Mouse (Mus musculus): ENCODE data around the gene Fars2. TPM values are rescaled to one million over a fixed set of nuclear protein-coding genes. Genes with fewer than 3 reads are reported as not detected.

Gene Fars2
- polyA plus RNA-seq, 1 experiment from 2014 or later = 31.4 TPM

DNA sequence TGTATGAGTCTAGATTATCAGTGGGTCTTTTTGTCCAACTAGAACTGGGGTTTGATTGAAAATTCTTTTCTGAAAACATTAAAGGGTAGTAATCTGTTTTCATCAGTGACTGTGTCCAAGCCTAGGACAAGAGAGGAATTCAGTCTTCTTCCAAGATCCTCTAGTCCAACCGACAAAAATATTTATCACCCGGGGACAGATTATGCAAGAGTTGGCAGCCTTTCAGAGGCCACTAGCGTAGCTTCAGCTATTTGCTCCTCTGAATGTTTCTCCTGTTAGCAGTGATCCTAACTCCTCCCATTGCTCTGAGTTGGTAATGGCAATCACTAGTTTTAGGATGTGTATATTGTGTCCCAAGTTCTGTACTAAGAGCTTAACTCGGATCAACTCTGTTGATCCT lies 380.1 kb downstream of the Fars2 start:
- no peak overlapping the region for H3K4me2 ChIP-seq
- H3K27ac ChIP-seq = no peak overlapping the region
- 54% methylated on average over 4 of the region's 4 CpGs for WGBS (ENCODE audit: insufficient replicate concordance)
- 0 out of 2 replicates have a peak, but pooled peaks cover 4% of the 10 kb centered on the region for H3K9me3 ChIP-seq (replicated peaks)
- no peaks in the 10 kb centered on the region for H3K36me3 ChIP-seq
- DNase-seq = no peak
- H3K4me1 ChIP-seq (replicated peaks) = no peaks in the 10 kb centered on the region
- no peak overlapping the region for H3K4me3 ChIP-seq (replicated peaks)
- ATAC-seq (ENCODE audit: low read depth) = no peak
- H3K9ac ChIP-seq = no peak overlapping the region
- H3K27me3 ChIP-seq = no peaks in the 10 kb centered on the region

- Histone ChIP-seq H3K9ac (no peak overlapping the region), H3K9me3 (replicated peaks) (0 out of 2 replicates have a peak, but pooled peaks cover 4% of the 10 kb centered on the region), H3K36me3 (no peaks in the 10 kb centered on the region), H3K27ac (no peak overlapping the region), H3K4me2 (no peak overlapping the region), H3K4me3 (replicated peaks) (no peak overlapping the region), H3K27me3 (no peaks in the 10 kb centered on the region), H3K4me1 (replicated peaks) (no peaks in the 10 kb centered on the region; the same call in 1 of the 2 replicates)
- no peak for DNase-seq
- 58% methylated on average over 4 of the region's 4 CpGs for WGBS (ENCODE audit: insufficient replicate concordance)
- no peak for ATAC-seq (ENCODE audit: low read depth)
Observed at GRCm38 (mm10) chr13:36500370-36500905, 383.2 kb downstream of the Fars2 start.

- H3K4me2 ChIP-seq = no peak overlapping the region
- H3K9me3 ChIP-seq (replicated peaks) = no peaks in the 10 kb centered on the region
- no peaks in the 10 kb centered on the region; the same call in 1 of the 2 replicates for H3K4me1 ChIP-seq (replicated peaks)
- no peak overlapping the region for H3K9ac ChIP-seq
- no peaks in the 10 kb centered on the region for H3K36me3 ChIP-seq
- no peaks in the 10 kb centered on the region for H3K27me3 ChIP-seq
- 69% methylated on average over 3 of the region's 3 CpGs for WGBS (ENCODE audit: insufficient replicate concordance)
- no peak overlapping the region for H3K4me3 ChIP-seq (replicated peaks)
- DNase-seq = no peak
- H3K27ac ChIP-seq = no peak overlapping the region
- no peak for ATAC-seq (ENCODE audit: low read depth)
Observed at GRCm38 (mm10) chr13:36503551-36503950, 386.3 kb downstream of the Fars2 start.

- ATAC-seq (ENCODE audit: low read depth) (no peak), DNase-seq (no peak)
- no peaks in the 10 kb centered on the region; the same call in 1 of the 2 replicates for H3K4me1 ChIP-seq (replicated peaks)
- H3K36me3 ChIP-seq = no peaks in the 10 kb centered on the region
- 76% methylated on average over 7 of the region's 7 CpGs for WGBS (ENCODE audit: insufficient replicate concordance)
- no peaks in the 10 kb centered on the region for H3K9me3 ChIP-seq (replicated peaks)
- H3K4me2 ChIP-seq = no peak overlapping the region
- no peak overlapping the region for H3K27ac ChIP-seq
- no peak overlapping the region for H3K4me3 ChIP-seq (replicated peaks)
- H3K27me3 ChIP-seq = no peaks in the 10 kb centered on the region
- H3K9ac ChIP-seq = no peak overlapping the region
Observed at GRCm38 (mm10) chr13:36503991-36504390, 386.8 kb downstream of the Fars2 start.

DNA sequence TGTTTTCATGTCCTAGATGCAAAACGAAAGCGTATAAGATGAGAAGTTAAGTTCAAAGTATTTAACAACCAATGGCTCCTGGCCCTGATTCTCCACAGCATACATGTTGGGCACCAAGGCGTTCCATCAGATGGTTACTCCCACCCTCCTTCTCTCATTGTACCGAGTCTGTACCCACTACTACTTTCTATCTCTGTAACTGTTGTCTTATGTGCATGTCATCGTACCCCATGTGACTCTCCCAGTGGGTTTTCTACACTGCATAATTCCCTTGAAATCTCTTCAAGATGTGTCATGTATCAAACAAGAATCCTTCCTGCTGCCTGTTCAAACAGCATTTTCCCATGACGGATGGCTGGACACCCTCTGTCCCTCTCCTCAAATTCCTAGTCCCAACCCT lies 388.5 kb downstream of the Fars2 start:
- Histone ChIP-seq H3K27me3 (no peaks in the 10 kb centered on the region), H3K4me2 (no peak overlapping the region), H3K36me3 (no peaks in the 10 kb centered on the region), H3K9ac (no peak overlapping the region), H3K4me3 (replicated peaks) (no peak overlapping the region), H3K9me3 (replicated peaks) (no peaks in the 10 kb centered on the region), H3K27ac (no peak overlapping the region), H3K4me1 (replicated peaks) (no peaks in the 10 kb centered on the region; the same call in 1 of the 2 replicates)
- 71% methylated on average over 6 of the region's 6 CpGs for WGBS (ENCODE audit: insufficient replicate concordance)
- ATAC-seq (ENCODE audit: low read depth) (no peak), DNase-seq (no peak)

DNA sequence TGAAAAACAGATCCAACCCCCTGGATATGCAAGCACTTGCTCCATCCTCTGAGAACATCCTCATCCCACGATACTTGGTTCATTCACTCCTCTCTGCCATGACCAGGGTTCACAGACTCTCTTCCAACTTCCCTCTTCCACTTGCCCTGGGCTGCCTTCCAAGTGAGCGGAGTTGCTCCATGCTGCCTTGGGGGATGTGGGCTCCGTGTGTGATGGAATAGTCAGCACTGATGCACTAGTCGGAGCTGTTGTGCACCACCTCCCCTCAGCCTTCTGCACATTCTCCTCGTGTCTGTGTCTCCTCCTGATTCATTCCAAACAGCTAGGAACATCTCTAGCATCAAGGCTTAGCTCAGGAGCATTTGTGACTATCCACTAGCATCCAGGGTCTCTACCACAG lies 389.1 kb downstream of the Fars2 start:
- H3K4me1 ChIP-seq (replicated peaks) = no peaks in the 10 kb centered on the region; the same call in 1 of the 2 replicates
- H3K27me3 ChIP-seq = no peaks in the 10 kb centered on the region
- H3K9ac ChIP-seq = no peak overlapping the region
- no peak overlapping the region for H3K4me2 ChIP-seq
- no peak for ATAC-seq (ENCODE audit: low read depth)
- no peaks in the 10 kb centered on the region for H3K9me3 ChIP-seq (replicated peaks)
- no peak for DNase-seq
- no peak overlapping the region for H3K27ac ChIP-seq
- 66% methylated on average over 5 of the region's 5 CpGs for WGBS (ENCODE audit: insufficient replicate concordance)
- H3K36me3 ChIP-seq = no peaks in the 10 kb centered on the region
- H3K4me3 ChIP-seq (replicated peaks) = no peak overlapping the region

DNA sequence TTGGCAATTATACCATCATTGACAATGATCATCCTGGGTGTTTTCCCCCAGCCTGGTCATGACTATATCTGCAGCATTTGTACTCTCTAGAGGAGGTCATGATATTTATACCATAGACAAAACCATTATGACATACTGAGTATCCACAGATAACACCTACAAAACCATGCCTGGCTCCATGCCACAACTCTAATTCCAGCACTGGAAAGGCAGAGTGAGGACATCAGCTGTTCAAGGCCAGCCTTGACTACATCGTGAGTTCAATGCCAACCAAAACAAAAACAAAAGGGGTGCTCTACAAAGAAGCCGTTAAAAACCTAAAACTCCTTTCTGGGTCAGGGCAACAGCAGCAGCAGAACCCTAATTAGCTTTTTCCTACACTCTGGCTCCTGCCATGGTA lies 392.9 kb downstream of the Fars2 start:
- Histone ChIP-seq H3K9me3 (replicated peaks) (no peaks in the 10 kb centered on the region), H3K9ac (no peak overlapping the region), H3K27me3 (no peaks in the 10 kb centered on the region), H3K4me2 (no peak overlapping the region), H3K4me1 (replicated peaks) (no peaks in the 10 kb centered on the region), H3K4me3 (replicated peaks) (no peak overlapping the region), H3K36me3 (no peaks in the 10 kb centered on the region), H3K27ac (no peak overlapping the region)
- ATAC-seq (ENCODE audit: low read depth) = no peak
- WGBS (ENCODE audit: insufficient replicate concordance) = 68% methylated on average over 2 of the region's 2 CpGs
- no peak for DNase-seq

DNA sequence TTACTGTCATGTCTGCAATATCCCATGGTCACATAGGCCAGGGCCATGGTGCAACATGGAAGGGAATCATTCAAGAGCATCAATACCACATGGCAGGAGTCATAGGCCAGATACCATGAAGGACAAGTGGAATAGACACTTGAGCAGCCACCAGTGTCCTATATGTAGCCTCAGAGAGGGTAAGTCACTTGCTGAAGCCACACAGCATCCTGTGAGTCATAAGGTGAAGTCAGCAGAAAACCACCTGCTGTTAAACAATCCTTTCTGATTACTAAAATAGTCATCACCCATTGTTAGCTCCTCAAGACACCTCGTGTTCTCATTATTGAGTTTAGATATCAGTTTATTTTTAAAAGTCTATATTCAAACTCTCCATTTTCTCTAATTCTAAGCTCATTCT lies 395.9 kb downstream of the Fars2 start:
- DNase-seq (no peak), ATAC-seq (ENCODE audit: low read depth) (no peak)
- 64% methylated on average over 1 of the region's 1 CpGs for WGBS (ENCODE audit: insufficient replicate concordance)
- Histone ChIP-seq H3K9me3 (replicated peaks) (no peaks in the 10 kb centered on the region), H3K4me3 (replicated peaks) (no peak overlapping the region), H3K36me3 (no peaks in the 10 kb centered on the region), H3K4me2 (no peak overlapping the region), H3K4me1 (replicated peaks) (no peaks in the 10 kb centered on the region), H3K27me3 (no peaks in the 10 kb centered on the region), H3K9ac (no peak overlapping the region), H3K27ac (no peak overlapping the region)

DNA sequence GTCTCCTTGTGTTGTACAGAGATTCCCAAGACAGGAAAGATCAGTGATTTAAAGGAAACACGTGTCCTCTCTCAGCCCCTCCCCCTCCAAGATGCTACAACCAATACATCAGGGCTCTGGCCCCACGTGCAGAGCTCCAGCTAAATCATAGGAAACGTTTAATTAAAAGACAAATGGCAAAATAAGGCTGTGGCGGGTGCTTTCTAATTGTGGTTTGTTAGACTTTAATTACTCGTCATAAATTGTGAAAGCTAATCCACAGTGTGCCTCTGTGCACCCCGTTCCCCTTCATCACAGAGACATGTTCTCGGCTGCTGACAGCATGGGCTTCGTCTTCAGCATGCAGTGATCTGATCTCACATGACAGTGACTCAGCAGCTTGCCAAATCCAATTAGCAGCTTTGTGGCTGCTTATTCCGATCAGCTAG lies 400.9 kb downstream of the Fars2 start:
- DNase-seq (no peak), ATAC-seq (ENCODE audit: low read depth) (no peak)
- Histone ChIP-seq H3K27me3 (no peaks in the 10 kb centered on the region), H3K4me2 (no peak overlapping the region), H3K36me3 (no peaks in the 10 kb centered on the region), H3K9ac (no peak overlapping the region), H3K9me3 (replicated peaks) (no peaks in the 10 kb centered on the region), H3K4me1 (replicated peaks) (no peaks in the 10 kb centered on the region), H3K4me3 (replicated peaks) (no peak overlapping the region), H3K27ac (no peak overlapping the region)
- WGBS (ENCODE audit: insufficient replicate concordance) = 46% methylated on average over 9 of the region's 9 CpGs

DNA sequence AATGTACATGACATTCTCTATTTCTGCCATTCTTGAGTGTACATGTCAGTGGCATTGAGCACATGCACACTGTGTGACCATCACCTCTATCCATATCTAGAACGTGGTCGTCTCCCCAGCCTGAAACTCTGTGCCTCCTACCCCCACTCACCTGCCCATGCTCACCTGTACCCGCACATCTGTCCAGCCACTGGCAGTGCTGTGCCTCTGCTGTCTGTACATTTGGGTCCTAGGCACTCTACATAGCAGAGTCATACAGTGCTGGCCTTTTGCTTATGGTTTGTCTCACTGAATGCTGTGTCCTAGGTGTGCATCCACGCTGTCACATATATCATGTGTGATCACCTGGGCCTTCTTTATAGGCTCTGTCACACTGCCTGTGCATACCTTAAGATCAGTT lies 410.5 kb downstream of the Fars2 start:
- H3K4me1 ChIP-seq (replicated peaks) = 0 out of 2 replicates have a peak, but pooled peaks cover 7% of the 10 kb centered on the region
- H3K27ac ChIP-seq = no peak overlapping the region
- H3K4me3 ChIP-seq (replicated peaks) = no peak overlapping the region
- no peak overlapping the region for H3K9ac ChIP-seq
- no peak overlapping the region for H3K4me2 ChIP-seq
- WGBS (ENCODE audit: insufficient replicate concordance) = 65% methylated on average over 4 of the region's 4 CpGs
- H3K27me3 ChIP-seq = no peaks in the 10 kb centered on the region
- DNase-seq (no peak), ATAC-seq (ENCODE audit: low read depth) (no peak)
- H3K9me3 ChIP-seq (replicated peaks) = no peaks in the 10 kb centered on the region
- H3K36me3 ChIP-seq = no peaks in the 10 kb centered on the region

DNA sequence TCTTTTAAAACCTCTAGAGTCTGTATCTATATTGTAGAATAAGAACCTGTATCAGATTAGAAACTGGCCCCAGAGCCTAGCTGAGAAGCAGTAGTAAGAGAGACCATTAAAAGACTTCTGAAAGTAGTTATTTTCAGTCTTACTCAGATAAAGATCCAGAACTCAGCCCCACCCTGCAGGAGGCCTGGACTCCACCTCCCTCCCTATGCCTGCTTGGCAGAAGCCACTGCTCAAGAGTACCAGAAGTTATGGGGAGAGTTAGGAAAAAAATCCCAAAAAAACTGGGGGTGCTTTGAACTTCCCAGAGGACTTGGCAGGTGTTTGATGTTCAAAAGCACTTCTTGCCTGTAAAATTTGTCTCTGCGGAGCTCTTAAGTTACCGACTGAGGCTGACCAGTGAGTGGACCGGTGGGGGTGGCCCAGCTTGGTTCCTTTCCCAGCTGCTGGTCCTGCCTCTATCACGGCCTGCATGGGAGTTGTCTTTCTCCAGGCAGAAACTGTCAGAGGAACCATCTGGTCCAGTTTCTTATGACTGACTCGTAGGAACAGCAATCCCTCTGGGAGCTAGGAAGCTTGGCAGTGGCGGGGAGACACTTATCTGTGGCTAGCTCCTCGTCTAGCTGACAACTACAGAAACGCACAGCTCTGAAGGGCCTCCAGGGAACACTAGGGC lies 411.1 kb downstream of the Fars2 start:
- Histone ChIP-seq H3K4me2 (no peak overlapping the region), H3K27me3 (no peaks in the 10 kb centered on the region), H3K27ac (no peak overlapping the region), H3K9me3 (replicated peaks) (no peaks in the 10 kb centered on the region), H3K9ac (no peak overlapping the region), H3K36me3 (no peaks in the 10 kb centered on the region), H3K4me1 (replicated peaks) (0 out of 2 replicates have a peak, but pooled peaks cover 7% of the 10 kb centered on the region), H3K4me3 (replicated peaks) (no peak overlapping the region)
- 67% methylated on average over 8 of the region's 8 CpGs for WGBS (ENCODE audit: insufficient replicate concordance)
- DNase-seq = no peak
- ATAC-seq (ENCODE audit: low read depth) = no peak

DNA sequence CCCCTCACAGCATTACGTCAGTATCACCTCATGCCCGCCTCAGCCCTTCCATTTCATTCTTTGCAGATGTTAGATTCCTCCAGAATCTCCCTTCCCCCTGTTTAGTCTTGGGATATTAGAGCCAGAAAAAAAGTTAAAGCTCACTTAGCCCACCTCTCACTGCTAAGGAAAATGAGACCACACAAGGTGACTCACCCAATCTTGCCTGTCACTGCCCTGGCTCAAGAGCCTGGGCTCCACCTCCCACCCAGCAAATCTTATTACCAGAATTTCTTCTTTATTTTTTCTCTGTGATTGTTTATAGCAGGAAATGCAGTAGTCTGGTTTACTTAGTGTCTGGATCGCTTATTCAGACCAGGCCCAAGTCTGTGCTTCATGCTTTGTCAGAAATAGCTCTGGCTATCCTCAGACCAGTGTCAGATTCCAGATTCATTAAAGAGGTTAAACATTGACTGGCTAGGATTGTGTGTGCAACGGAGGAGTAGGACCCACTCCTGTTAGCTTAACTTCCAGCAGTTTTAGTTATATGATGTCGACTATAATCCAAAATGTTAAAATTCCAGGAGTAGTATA lies 412.3 kb downstream of the Fars2 start:
- Histone ChIP-seq H3K4me1 (replicated peaks) (0 out of 2 replicates have a peak, but pooled peaks cover 7% of the 10 kb centered on the region), H3K4me2 (no peak overlapping the region), H3K27ac (no peak overlapping the region), H3K9ac (no peak overlapping the region), H3K27me3 (no peaks in the 10 kb centered on the region), H3K9me3 (replicated peaks) (no peaks in the 10 kb centered on the region), H3K36me3 (no peaks in the 10 kb centered on the region), H3K4me3 (replicated peaks) (no peak overlapping the region)
- 59% methylated on average over 5 of the region's 5 CpGs for WGBS (ENCODE audit: insufficient replicate concordance)
- ATAC-seq (ENCODE audit: low read depth) = no peak
- no peak for DNase-seq

Measured in liver, embryonic 13.5 days (tissue).